Mouse (Mus musculus): ENCODE measurements around the gene Phf5a. TPM values are rescaled to one million over a fixed set of nuclear protein-coding genes. Genes with fewer than 3 reads are reported as not detected.
"Not testable (repeated sequence)": the region's sequence is repeated elsewhere in the genome, so short reads cannot be mapped to it uniquely, and the experiment has no call there.

Phf5a gene
- polyA plus RNA-seq (2016; fragmentation: Nextera tagmentation; extraction: Ambion mirVana): 224 and 252 TPM in 2 replicates

- Histone ChIP-seq H3K27ac (replicated peaks) (peak within 1 kb of the TSS; percentile 97), H3K4me3 (peak within 1 kb of the TSS; percentile 99), H3K4me1 (peaks cover 27% of the 10 kb centered on the region), H3K36me3 (peaks cover 42% of the 10 kb centered on the region), H3K27me3 (ENCODE audit: low read depth, poor library complexity, severe bottlenecking) (no peaks in the 10 kb centered on the region), H3K9me3 (replicated peaks) (no peaks in the 10 kb centered on the region)
- WGBS: under 1% methylated on average over 30 of the region's 30 CpGs
- peak; percentile 95 for DNase-seq (ENCODE audit: low spot score)
These were observed at the start of gene Phf5a for GRCm38 (mm10) chr15:81871604-81872261. TSS of gene Phf5a (minus strand) at chr15:81871911.

GRCm38 (mm10) chr15:81921255-81921654 is 49.5 kb upstream of the Phf5a start:
- WGBS: 73% methylated on average over 5 of the region's 5 CpGs
- Histone ChIP-seq H3K27ac (replicated peaks) (no peak overlapping the region), H3K36me3 (peaks cover 55% of the 10 kb centered on the region), H3K4me3 (no peak overlapping the region), H3K9me3 (replicated peaks) (no peaks in the 10 kb centered on the region), H3K27me3 (ENCODE audit: low read depth, poor library complexity, severe bottlenecking) (no peaks in the 10 kb centered on the region), H3K4me1 (peaks cover 19% of the 10 kb centered on the region)
- DNase-seq (ENCODE audit: low spot score): no peak

- H3K27ac ChIP-seq (replicated peaks): no peak overlapping the region
- peaks cover 15% of the 10 kb centered on the region for H3K4me1 ChIP-seq
- WGBS: 90% methylated on average over 10 of the region's 10 CpGs
- H3K27me3 ChIP-seq (ENCODE audit: low read depth, poor library complexity, severe bottlenecking): no peaks in the 10 kb centered on the region
- no peaks in the 10 kb centered on the region for H3K9me3 ChIP-seq (replicated peaks)
- H3K36me3 ChIP-seq: peaks cover 61% of the 10 kb centered on the region
- no peak overlapping the region for H3K4me3 ChIP-seq
- DNase-seq (ENCODE audit: low spot score): no peak
These were observed 49.0 kb upstream of the Phf5a start for GRCm38 (mm10) chr15:81920546-81921217.

GRCm38 (mm10) chr15:81919062-81919461 is 47.4 kb upstream of the Phf5a start:
- H3K27me3 ChIP-seq (ENCODE audit: low read depth, poor library complexity, severe bottlenecking): no peaks in the 10 kb centered on the region
- peaks cover 75% of the 10 kb centered on the region for H3K36me3 ChIP-seq
- DNase-seq (ENCODE audit: low spot score): no peak
- WGBS: 90% methylated on average over 5 of the region's 5 CpGs
- H3K4me3 ChIP-seq: no peak overlapping the region
- no peaks in the 10 kb centered on the region for H3K9me3 ChIP-seq (replicated peaks)
- no peaks in the 10 kb centered on the region for H3K4me1 ChIP-seq
- no peak overlapping the region for H3K27ac ChIP-seq (replicated peaks)

GRCm38 (mm10) chr15:81917621-81918463 is 46.1 kb upstream of the Phf5a start:
- Histone ChIP-seq H3K36me3 (peaks cover 79% of the 10 kb centered on the region), H3K4me1 (no peaks in the 10 kb centered on the region), H3K9me3 (replicated peaks) (no peaks in the 10 kb centered on the region), H3K4me3 (no peak overlapping the region), H3K27ac (replicated peaks) (no peak overlapping the region), H3K27me3 (ENCODE audit: low read depth, poor library complexity, severe bottlenecking) (no peaks in the 10 kb centered on the region)
- DNase-seq (ENCODE audit: low spot score): peak; percentile 54
- 63% methylated on average over 6 of the region's 6 CpGs for WGBS

GRCm38 (mm10) chr15:81917201-81917600 is 45.5 kb upstream of the Phf5a start:
- H3K9me3 ChIP-seq (replicated peaks): no peaks in the 10 kb centered on the region
- 94% methylated on average over 12 of the region's 12 CpGs for WGBS
- H3K27me3 ChIP-seq (ENCODE audit: low read depth, poor library complexity, severe bottlenecking): no peaks in the 10 kb centered on the region
- H3K36me3 ChIP-seq: peaks cover 83% of the 10 kb centered on the region
- no peak for DNase-seq (ENCODE audit: low spot score)
- no peaks in the 10 kb centered on the region for H3K4me1 ChIP-seq
- H3K27ac ChIP-seq (replicated peaks): no peak overlapping the region
- H3K4me3 ChIP-seq: no peak overlapping the region

- Histone ChIP-seq H3K4me1 (no peaks in the 10 kb centered on the region), H3K36me3 (peaks cover 84% of the 10 kb centered on the region)
- 94% methylated on average over 5 of the region's 5 CpGs for WGBS
These were observed 44.0 kb upstream of the Phf5a start for GRCm38 (mm10) chr15:81915663-81916062.

GRCm38 (mm10) chr15:81914668-81915067 is 43.0 kb upstream of the Phf5a start:
- no peak overlapping the region for H3K4me3 ChIP-seq
- H3K27ac ChIP-seq (replicated peaks): no peak overlapping the region
- WGBS: 84% methylated on average over 5 of the region's 5 CpGs
- no peak for DNase-seq (ENCODE audit: low spot score)
- no peaks in the 10 kb centered on the region for H3K27me3 ChIP-seq (ENCODE audit: low read depth, poor library complexity, severe bottlenecking)
- peaks cover 89% of the 10 kb centered on the region for H3K36me3 ChIP-seq
- no peaks in the 10 kb centered on the region for H3K9me3 ChIP-seq (replicated peaks)
- H3K4me1 ChIP-seq: no peaks in the 10 kb centered on the region

More at GRCm38 (mm10) chr15:81915663-81916062, 44.0 kb upstream of the Phf5a start:
- no peak for DNase-seq (ENCODE audit: low spot score)
- Histone ChIP-seq H3K9me3 (replicated peaks) (no peaks in the 10 kb centered on the region), H3K27ac (replicated peaks) (no peak overlapping the region), H3K4me3 (no peak overlapping the region), H3K27me3 (ENCODE audit: low read depth, poor library complexity, severe bottlenecking) (no peaks in the 10 kb centered on the region)

GRCm38 (mm10) chr15:81912498-81912897 is 40.8 kb upstream of the Phf5a start:
- 74% methylated on average over 2 of the region's 2 CpGs for WGBS
- Histone ChIP-seq H3K9me3 (replicated peaks) (no peaks in the 10 kb centered on the region), H3K27me3 (ENCODE audit: low read depth, poor library complexity, severe bottlenecking) (no peaks in the 10 kb centered on the region), H3K36me3 (peaks cover 100% of the 10 kb centered on the region), H3K27ac (replicated peaks) (no peak overlapping the region), H3K4me3 (no peak overlapping the region), H3K4me1 (no peaks in the 10 kb centered on the region)
- DNase-seq (ENCODE audit: low spot score): no peak

- 87% methylated on average over 4 of the region's 4 CpGs for WGBS
- not testable (repeated sequence) for DNase-seq (ENCODE audit: low spot score); H3K4me3 ChIP-seq; H3K27ac ChIP-seq (replicated peaks); H3K9me3 ChIP-seq (replicated peaks); H3K4me1 ChIP-seq; H3K27me3 ChIP-seq (ENCODE audit: low read depth, poor library complexity, severe bottlenecking)
- H3K36me3 ChIP-seq: peaks cover 100% of the 10 kb centered on the region
These were observed 37.1 kb upstream of the Phf5a start for GRCm38 (mm10) chr15:81908767-81909166.

GRCm38 (mm10) chr15:81907953-81908352 is 36.2 kb upstream of the Phf5a start:
- Histone ChIP-seq H3K4me1 (no peaks in the 10 kb centered on the region), H3K9me3 (replicated peaks) (no peaks in the 10 kb centered on the region), H3K4me3 (no peak overlapping the region), H3K27me3 (ENCODE audit: low read depth, poor library complexity, severe bottlenecking) (no peaks in the 10 kb centered on the region), H3K27ac (replicated peaks) (no peak overlapping the region), H3K36me3 (peaks cover 100% of the 10 kb centered on the region)
- DNase-seq (ENCODE audit: low spot score): no peak
- WGBS: 91% methylated on average over 8 of the region's 8 CpGs

GRCm38 (mm10) chr15:81904939-81905338 is 33.2 kb upstream of the Phf5a start:
- H3K9me3 ChIP-seq (replicated peaks): no peaks in the 10 kb centered on the region
- no peak overlapping the region for H3K27ac ChIP-seq (replicated peaks)
- WGBS: 42% methylated on average over 2 of the region's 2 CpGs
- H3K27me3 ChIP-seq (ENCODE audit: low read depth, poor library complexity, severe bottlenecking): no peaks in the 10 kb centered on the region
- DNase-seq (ENCODE audit: low spot score): peak; percentile 62
- H3K4me1 ChIP-seq: no peaks in the 10 kb centered on the region
- H3K4me3 ChIP-seq: no peak overlapping the region
- H3K36me3 ChIP-seq: peaks cover 100% of the 10 kb centered on the region

Data from midbrain, embryonic 10.5 days (tissue).